Mouse (Mus musculus): Measurements from ENCODE around the gene Themis2. TPM values are rescaled to one million over a fixed set of nuclear protein-coding genes. Genes with fewer than 3 reads are reported as not detected.

Themis2 gene
- polyA plus RNA-seq, 1 experiment = not detected

- 0 out of 2 replicates have a peak, but pooled peaks cover 3% of the 10 kb centered on the region for H3K4me1 ChIP-seq (ENCODE audit: control insufficient read depth, insufficient read depth, low read length)
- H3K27ac ChIP-seq (ENCODE audit: insufficient read depth, low read depth, low read length) = no peak overlapping the region
- 78% methylated on average over 6 of the region's 6 CpGs for WGBS
- no peak overlapping the region for H3K4me3 ChIP-seq (ENCODE audit: insufficient read depth, low read depth, low read length)
- no peak for TF ChIP-seq POLR2A (IDR thresholded peaks at IDR 0.05; ENCODE audit: insufficient read depth, low read depth, low read length)
- no peak for TF ChIP-seq CTCF (IDR thresholded peaks at IDR 0.05; ENCODE audit: insufficient read depth, low read depth, low read length)
Measured at GRCm38 (mm10) chr4:132762602-132763001, 33.6 kb downstream of the Themis2 start.

- H3K27ac ChIP-seq (ENCODE audit: insufficient read depth, low read depth, low read length) = no peak overlapping the region
- H3K4me3 ChIP-seq (ENCODE audit: insufficient read depth, low read depth, low read length) = no peak overlapping the region
- no peak for TF ChIP-seq CTCF (IDR thresholded peaks at IDR 0.05; ENCODE audit: insufficient read depth, low read depth, low read length)
- no peak for TF ChIP-seq POLR2A (IDR thresholded peaks at IDR 0.05; ENCODE audit: insufficient read depth, low read depth, low read length)
- WGBS = 64% methylated on average over 3 of the region's 3 CpGs
- H3K4me1 ChIP-seq (ENCODE audit: control insufficient read depth, insufficient read depth, low read length) = peaks cover 11% of the 10 kb centered on the region
Measured at GRCm38 (mm10) chr4:132760296-132760695, 35.9 kb downstream of the Themis2 start.

- no peak overlapping the region for H3K4me3 ChIP-seq (ENCODE audit: insufficient read depth, low read depth, low read length)
- 59% methylated on average over 7 of the region's 7 CpGs for WGBS
- H3K4me1 ChIP-seq (ENCODE audit: control insufficient read depth, insufficient read depth, low read length) = peaks cover 11% of the 10 kb centered on the region
- no peak overlapping the region for H3K27ac ChIP-seq (ENCODE audit: insufficient read depth, low read depth, low read length)
- TF ChIP-seq CTCF (IDR thresholded peaks at IDR 0.05; ENCODE audit: insufficient read depth, low read depth, low read length) (no peak), POLR2A (IDR thresholded peaks at IDR 0.05; ENCODE audit: insufficient read depth, low read depth, low read length) (no peak)
Measured at GRCm38 (mm10) chr4:132757633-132758351, 38.4 kb downstream of the Themis2 start.

- H3K4me3 ChIP-seq (ENCODE audit: insufficient read depth, low read depth, low read length) = peak within 1 kb of the TSS; percentile 38
- H3K4me1 ChIP-seq (ENCODE audit: control insufficient read depth, insufficient read depth, low read length) = peaks cover 11% of the 10 kb centered on the region
- WGBS = under 1% methylated on average over 22 of the region's 22 CpGs
- no peak within 1 kb of the TSS for H3K27ac ChIP-seq (ENCODE audit: insufficient read depth, low read depth, low read length)
- no peak for TF ChIP-seq POLR2A (IDR thresholded peaks at IDR 0.05; ENCODE audit: insufficient read depth, low read depth, low read length)
- peak; percentile 44; the same call in 1 of the 2 replicates for TF ChIP-seq CTCF (IDR thresholded peaks at IDR 0.05; ENCODE audit: insufficient read depth, low read depth, low read length)
Measured at GRCm38 (mm10) chr4:132756974-132757373, 39.2 kb downstream of the Themis2 start, which contains the start of gene Smpdl3b. Gene Smpdl3b (minus strand): TSS chr4:132757252.

GRCm38 (mm10) chr4:132752992-132753391 is 43.2 kb downstream of the Themis2 start:
- H3K4me3 ChIP-seq (ENCODE audit: insufficient read depth, low read depth, low read length) = no peak overlapping the region
- WGBS = 84% methylated on average over 6 of the region's 6 CpGs
- no peak overlapping the region for H3K27ac ChIP-seq (ENCODE audit: insufficient read depth, low read depth, low read length)
- TF ChIP-seq CTCF (IDR thresholded peaks at IDR 0.05; ENCODE audit: insufficient read depth, low read depth, low read length) (no peak), POLR2A (IDR thresholded peaks at IDR 0.05; ENCODE audit: insufficient read depth, low read depth, low read length) (no peak)
- H3K4me1 ChIP-seq (ENCODE audit: control insufficient read depth, insufficient read depth, low read length) = peaks cover 9% of the 10 kb centered on the region

- Histone ChIP-seq H3K27ac (ENCODE audit: insufficient read depth, low read depth, low read length) (no peak overlapping the region), H3K4me3 (ENCODE audit: insufficient read depth, low read depth, low read length) (no peak overlapping the region), H3K4me1 (ENCODE audit: control insufficient read depth, insufficient read depth, low read length) (peaks cover 2% of the 10 kb centered on the region; the same call in 1 of the 2 replicates)
- no peak for TF ChIP-seq CTCF (IDR thresholded peaks at IDR 0.05; ENCODE audit: insufficient read depth, low read depth, low read length)
- no peak for TF ChIP-seq POLR2A (IDR thresholded peaks at IDR 0.05; ENCODE audit: insufficient read depth, low read depth, low read length)
- WGBS = 85% methylated on average over 6 of the region's 6 CpGs
Measured at GRCm38 (mm10) chr4:132749258-132749982, 46.8 kb downstream of the Themis2 start.

GRCm38 (mm10) chr4:132748778-132749177 is 47.4 kb downstream of the Themis2 start:
- no peak overlapping the region for H3K4me3 ChIP-seq (ENCODE audit: insufficient read depth, low read depth, low read length)
- TF ChIP-seq CTCF (IDR thresholded peaks at IDR 0.05; ENCODE audit: insufficient read depth, low read depth, low read length) (no peak), POLR2A (IDR thresholded peaks at IDR 0.05; ENCODE audit: insufficient read depth, low read depth, low read length) (no peak)
- H3K27ac ChIP-seq (ENCODE audit: insufficient read depth, low read depth, low read length) = no peak overlapping the region

GRCm38 (mm10) chr4:132747664-132748259 is 48.4 kb downstream of the Themis2 start:
- WGBS = 84% methylated on average over 9 of the region's 9 CpGs
- Histone ChIP-seq H3K27ac (ENCODE audit: insufficient read depth, low read depth, low read length) (0 out of 2 replicates have a peak overlapping the region, but pooled peaks have one; percentile 9), H3K4me3 (ENCODE audit: insufficient read depth, low read depth, low read length) (no peak overlapping the region), H3K4me1 (ENCODE audit: control insufficient read depth, insufficient read depth, low read length) (peaks cover 7% of the 10 kb centered on the region; the same call in 1 of the 2 replicates)
- TF ChIP-seq CTCF (IDR thresholded peaks at IDR 0.05; ENCODE audit: insufficient read depth, low read depth, low read length) (no peak), POLR2A (IDR thresholded peaks at IDR 0.05; ENCODE audit: insufficient read depth, low read depth, low read length) (no peak)

More at GRCm38 (mm10) chr4:132748778-132749177, 47.4 kb downstream of the Themis2 start:
- H3K4me1 ChIP-seq (ENCODE audit: control insufficient read depth, insufficient read depth, low read length) = peaks cover 7% of the 10 kb centered on the region; the same call in 1 of the 2 replicates
- 86% methylated on average over 4 of the region's 4 CpGs for WGBS
